Mouse (Mus musculus): ENCODE data around the gene Triap1. TPM values are rescaled to one million over a fixed set of nuclear protein-coding genes. Genes with fewer than 3 reads are reported as not detected.

The Triap1 gene
- total RNA-seq, 2 experiments from 2014 or later = 12.4 to 15.2 TPM

- intact Hi-C loops (cut with DNase I; ENCODE audit: low total_unique reads) = no loop called here
Measured at GRCm38 (mm10) chr5:115327610-115328548, 13.1 kb upstream of the Triap1 start.

DNA sequence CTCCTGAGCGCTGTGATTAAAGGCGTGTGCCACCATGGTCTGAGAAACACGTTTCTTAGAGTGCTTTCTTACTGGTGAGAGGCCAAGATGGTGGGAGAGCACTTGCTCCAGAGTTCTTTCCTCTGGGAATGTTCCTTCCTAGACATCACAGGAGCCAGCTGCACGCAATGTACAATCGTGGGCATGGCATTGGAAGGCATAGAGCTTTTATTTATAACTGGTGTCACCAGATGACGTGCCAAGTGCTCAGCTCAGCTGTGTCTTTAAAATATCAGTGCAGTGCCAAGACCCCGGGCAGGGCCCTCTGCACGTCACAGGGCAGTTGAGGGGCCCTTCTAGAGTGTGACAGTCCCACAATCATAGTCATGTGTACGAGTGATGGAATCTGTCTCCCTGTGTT, 10.1 kb upstream of the Triap1 start:
- DNase-seq = no peak
- intact Hi-C loops (cut with DNase I; ENCODE audit: low total_unique reads) = no loop called here

More at GRCm38 (mm10) chr5:115327610-115328548, 13.1 kb upstream of the Triap1 start:
- peak; percentile 28 for DNase-seq

DNA sequence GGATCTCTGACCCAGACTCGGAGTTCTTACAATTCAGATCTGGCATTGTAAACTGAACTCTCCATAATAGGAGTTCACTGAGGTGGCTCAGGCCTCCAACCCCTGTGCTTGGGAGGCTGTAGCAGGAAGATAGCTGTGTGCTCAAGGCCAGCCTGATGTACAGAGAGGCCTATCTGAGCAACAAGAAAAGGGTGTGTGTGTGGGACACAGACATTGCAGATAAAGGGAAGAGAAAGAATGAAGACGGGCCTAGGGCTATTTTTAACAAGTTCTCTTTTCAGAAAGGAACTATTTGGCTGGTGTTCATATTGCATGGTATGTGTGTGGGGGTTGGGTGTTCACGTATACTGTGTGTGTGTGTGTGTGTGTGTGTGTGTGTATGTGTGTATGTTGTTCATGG, 7.4 kb upstream of the Triap1 start:
- DNase-seq = no peak

GRCm38 (mm10) chr5:115340007-115340406, 1.0 kb upstream of the Triap1 start:
- intact Hi-C loops (cut with DNase I; ENCODE audit: low total_unique reads) = no loop called here
- DNase-seq = no peak

More for the DNA sequence above, 7.4 kb upstream of the Triap1 start:
- intact Hi-C loops (cut with DNase I; ENCODE audit: low total_unique reads) = no loop called here

DNA sequence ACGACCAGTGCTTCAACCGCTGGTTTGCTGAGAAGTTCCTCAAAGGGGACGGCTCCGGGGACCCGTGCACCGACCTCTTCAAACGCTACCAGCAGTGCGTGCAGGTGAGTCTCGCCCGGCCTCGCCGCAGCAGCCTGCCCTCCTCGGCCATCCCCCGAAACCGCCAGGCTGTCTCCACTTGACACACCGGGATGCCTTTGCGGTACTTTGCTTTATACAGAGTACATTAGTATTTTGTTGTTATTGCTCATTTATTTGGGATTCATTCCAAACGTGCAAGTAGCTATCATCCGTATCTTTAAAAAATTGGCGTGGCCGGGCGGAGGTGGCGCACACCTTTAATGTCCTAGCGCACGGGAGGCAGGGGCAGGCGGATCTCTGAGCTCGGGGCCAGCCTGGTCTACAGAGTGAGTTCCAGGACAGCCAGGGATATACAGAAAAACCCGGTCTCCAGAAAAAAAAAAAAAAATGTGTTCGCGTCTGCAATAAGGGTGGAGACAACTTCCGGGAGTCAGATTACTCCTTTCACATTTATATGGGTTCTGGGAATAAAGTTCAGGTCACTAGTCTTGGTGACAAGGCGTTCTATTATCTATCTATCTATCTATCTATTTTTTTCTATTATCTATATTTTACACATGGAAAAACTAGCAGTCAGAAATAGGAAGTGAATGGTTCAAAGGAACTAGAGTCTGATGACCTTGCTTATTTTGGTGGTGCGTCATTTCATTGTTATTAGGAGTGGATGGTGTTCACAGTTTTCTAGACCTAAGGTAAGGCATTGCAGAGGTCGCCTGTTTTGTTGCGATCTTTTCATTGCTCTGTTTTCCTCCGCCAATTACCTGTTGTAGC, 515 bp downstream of the Triap1 start:
- DNase-seq = no peak
- intact Hi-C loops (cut with DNase I; ENCODE audit: low total_unique reads) = no loop called here

- peak; percentile 71 for DNase-seq
- intact Hi-C loops (cut with DNase I; ENCODE audit: low total_unique reads) = loop anchor here (5.0 kb wide), 1 partner anchor 45 kb away; the partner anchor contains the start of gene Dynll1
Measured at GRCm38 (mm10) chr5:115347564-115347963, 6.5 kb downstream of the Triap1 start.

DNA sequence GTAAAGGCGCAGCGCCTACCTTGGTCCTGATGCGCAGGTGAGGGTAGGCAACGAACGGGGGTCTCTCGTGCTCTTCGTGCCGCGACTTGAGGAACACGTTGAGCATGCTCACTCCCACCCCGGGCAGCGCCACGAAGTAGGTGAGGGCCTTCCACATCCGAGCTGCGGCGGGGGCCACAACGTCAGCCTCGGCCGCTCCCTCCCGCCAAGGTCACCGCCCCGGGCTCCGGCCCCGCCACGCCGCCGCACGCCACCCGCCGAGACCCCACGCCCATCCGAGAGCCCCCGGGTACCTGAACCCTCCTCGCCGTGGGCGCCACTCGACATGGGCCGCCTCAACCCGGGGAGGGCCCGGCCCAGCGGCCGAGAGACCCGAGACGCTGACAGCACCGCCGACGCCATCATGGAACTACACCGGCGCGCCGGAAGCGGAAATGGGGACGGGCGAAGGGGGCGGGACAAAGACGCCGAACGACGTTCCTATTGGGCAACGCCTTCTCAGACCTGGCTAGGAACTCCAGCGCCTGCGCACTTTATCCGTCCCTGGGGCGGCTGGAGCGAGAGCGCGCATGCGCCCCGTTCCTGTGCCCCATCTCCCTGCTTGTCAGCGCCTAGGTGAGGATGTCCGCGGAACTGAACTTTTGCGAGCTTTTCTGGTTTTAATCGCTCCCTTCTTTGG, 7.7 kb downstream of the Triap1 start, which contains the start of gene Cox6a1:
Cox6a1 (minus strand) TSS at position 436 of the 679 bp plus-strand sequence.
- DNase-seq = peak; percentile 98
- intact Hi-C loops (cut with DNase I; ENCODE audit: low total_unique reads) = loop anchor here (5.0 kb wide), 1 partner anchor 46 kb away; the partner anchor contains the start of gene Dynll1

GRCm38 (mm10) chr5:115349225-115349555, 8.2 kb downstream of the Triap1 start:
- no peak for DNase-seq
- intact Hi-C loops (cut with DNase I; ENCODE audit: low total_unique reads) = loop anchor here (5.0 kb wide), 1 partner anchor 47 kb away; the partner anchor contains the start of gene Dynll1

- DNase-seq = no peak
- intact Hi-C loops (cut with DNase I; ENCODE audit: low total_unique reads) = no loop called here
Measured at GRCm38 (mm10) chr5:115351348-115351747, 10.3 kb downstream of the Triap1 start.

- intact Hi-C loops (cut with DNase I; ENCODE audit: low total_unique reads) = no loop called here
- no peak for DNase-seq
Measured at GRCm38 (mm10) chr5:115355070-115355469, 14.0 kb downstream of the Triap1 start.

GRCm38 (mm10) chr5:115358872-115359271, 17.8 kb downstream of the Triap1 start:
- DNase-seq = peak; percentile 86
- intact Hi-C loops (cut with DNase I; ENCODE audit: low total_unique reads) = loop anchor here (2.0 kb wide), 1 partner anchor 82 kb away; no protein-coding TSS in a partner anchor

- intact Hi-C loops (cut with DNase I; ENCODE audit: low total_unique reads) = loop anchor here (2.0 kb wide), 1 partner anchor 81 kb away; no protein-coding TSS in a partner anchor
- no peak for DNase-seq
Measured at GRCm38 (mm10) chr5:115359438-115359837, 18.4 kb downstream of the Triap1 start.

- intact Hi-C loops (cut with DNase I; ENCODE audit: low total_unique reads) = loop anchor here (2.0 kb wide), 1 partner anchor 81 kb away; no protein-coding TSS in a partner anchor
- no peak for DNase-seq
Measured at GRCm38 (mm10) chr5:115359851-115360372, 18.9 kb downstream of the Triap1 start.

GRCm38 (mm10) chr5:115362216-115362615, 21.2 kb downstream of the Triap1 start:
- no peak for DNase-seq
- intact Hi-C loops (cut with DNase I; ENCODE audit: low total_unique reads) = no loop called here

DNA sequence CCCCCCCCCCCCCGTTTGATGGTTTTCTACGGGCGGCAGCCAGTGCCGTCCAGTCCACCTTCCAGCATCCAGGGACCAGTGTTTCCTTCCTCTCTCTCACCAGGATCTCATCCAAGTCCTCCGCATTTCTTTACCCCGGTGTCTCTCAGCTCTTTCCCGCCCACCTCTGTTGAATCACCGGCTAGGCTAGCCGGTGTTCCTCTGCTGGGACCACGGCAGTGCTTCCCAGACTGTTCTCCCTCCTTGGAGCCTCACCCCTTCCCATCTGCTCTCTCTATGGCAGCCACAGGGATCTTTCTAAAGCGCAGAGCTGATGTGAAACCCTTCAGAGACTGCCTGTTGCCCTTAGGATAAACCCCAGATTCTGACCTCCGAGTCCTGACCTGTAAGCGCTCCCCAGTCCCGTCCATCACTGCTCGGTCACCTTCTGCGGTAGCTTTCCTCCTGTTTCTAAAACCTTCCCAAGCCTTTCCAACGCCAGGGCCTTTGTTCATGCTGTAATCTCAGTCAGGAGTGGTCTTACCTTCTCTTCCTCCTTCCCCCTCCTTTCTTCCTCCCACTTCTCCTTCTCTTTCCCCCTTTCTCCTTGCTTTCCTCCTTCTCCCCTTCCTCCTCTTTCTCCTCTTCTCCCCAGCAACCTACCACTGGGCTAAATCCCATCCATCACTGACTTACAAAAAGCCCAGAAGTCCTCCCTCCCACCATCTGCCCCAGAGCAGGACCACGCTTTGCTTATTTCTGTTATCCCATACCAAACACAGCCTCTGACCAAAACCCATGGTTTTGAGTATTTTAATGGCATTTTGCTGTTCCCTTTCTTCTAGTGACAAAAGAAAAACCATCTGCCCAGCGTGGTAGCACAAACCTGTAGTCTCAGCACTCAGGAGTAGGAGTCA, 22.0 kb downstream of the Triap1 start:
- intact Hi-C loops (cut with DNase I; ENCODE audit: low total_unique reads) = no loop called here
- no peak for DNase-seq

- DNase-seq = no peak
- intact Hi-C loops (cut with DNase I; ENCODE audit: low total_unique reads) = no loop called here
Measured at GRCm38 (mm10) chr5:115364782-115365181, 23.8 kb downstream of the Triap1 start.

DNA sequence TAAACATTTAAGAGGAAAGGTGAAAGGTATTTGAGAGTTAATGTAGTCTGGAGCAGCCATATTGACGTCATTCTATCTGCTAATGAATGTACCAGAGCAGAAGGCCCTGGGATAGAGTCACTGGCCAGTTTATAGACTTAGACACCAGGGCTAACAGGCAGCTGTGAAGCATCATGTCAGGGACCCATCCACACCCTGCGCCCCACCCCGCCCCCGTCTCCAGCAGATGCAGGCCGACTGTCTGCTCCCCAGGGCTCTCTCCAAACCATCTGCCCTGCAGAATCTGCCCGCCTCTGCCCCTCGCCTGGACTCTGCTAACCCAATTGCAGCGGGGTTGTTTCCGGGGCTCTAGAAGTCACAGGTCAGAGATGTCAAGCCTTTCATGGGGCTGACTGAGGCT, 30.7 kb downstream of the Triap1 start:
- intact Hi-C loops (cut with DNase I; ENCODE audit: low total_unique reads) = no loop called here
- DNase-seq = no peak

Measured in gastrocnemius, postnatal 14 days (tissue).